Mouse (Mus musculus) megakaryocyte-erythroid progenitor cell, adult 5 weeks (primary cell): ENCODE results near the gene Gm13305. TPM values are rescaled to one million over a fixed set of nuclear protein-coding genes. Genes with fewer than 3 reads are reported as not detected.

Experiments
- polyA plus RNA-seq: library from polyadenylated mRNA; stranded (reverse); fragments of >175 nt; gene quantifications from 2 replicates; pipeline ENCODE4 v1.2.3, GENCODE M21; 2012

Gm13305 gene
- polyA plus RNA-seq: 0.13 and 0.37 TPM in 2 replicates

DNA sequence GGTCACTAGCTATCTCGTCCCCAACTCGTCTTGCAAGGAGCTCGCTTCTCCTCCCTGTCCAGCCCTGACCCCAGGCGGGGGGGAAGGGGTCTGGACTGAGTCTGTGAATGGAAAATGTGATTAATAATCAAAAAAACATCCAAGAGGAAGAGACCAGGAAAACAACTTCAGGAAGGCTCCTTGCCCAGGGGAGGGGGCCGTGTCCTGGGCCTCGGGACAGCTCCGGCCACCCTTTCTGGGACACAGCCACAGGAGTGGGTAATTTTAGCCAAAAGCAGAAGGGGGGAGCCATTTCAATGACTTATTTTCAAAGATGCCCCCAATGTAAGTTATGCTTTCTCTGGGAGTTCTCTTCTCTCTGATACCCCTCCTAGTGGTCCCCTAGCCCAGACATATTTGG lies at the start of gene Gm13305:
TSS of gene Gm13305 (minus strand) at position 101 of the 400 bp plus-strand sequence.

DNA sequence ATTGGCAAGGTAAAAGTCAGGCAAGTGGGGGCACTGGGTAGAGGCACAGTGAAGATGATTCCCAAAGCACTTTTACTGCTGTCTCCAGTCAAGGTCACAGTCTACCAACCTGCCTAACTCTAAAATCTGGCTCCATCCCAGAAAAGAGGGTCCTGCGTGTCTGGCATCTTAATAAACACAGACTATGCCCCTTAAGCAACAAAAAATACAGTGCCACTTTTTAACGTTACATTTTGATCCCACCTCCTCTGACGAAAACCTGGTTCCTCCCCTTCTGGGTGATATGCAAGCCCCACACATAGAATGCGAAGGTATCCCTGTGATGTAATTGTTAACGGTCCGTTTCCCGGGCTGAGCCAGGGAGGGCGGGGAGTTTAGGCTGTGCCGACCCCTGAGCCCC lies 15.3 kb downstream of the Gm13305 start, which contains the start of gene Gm13306:
TSS of gene Gm13306 (plus strand) at position 301 of the 400 bp plus-strand sequence.

DNA sequence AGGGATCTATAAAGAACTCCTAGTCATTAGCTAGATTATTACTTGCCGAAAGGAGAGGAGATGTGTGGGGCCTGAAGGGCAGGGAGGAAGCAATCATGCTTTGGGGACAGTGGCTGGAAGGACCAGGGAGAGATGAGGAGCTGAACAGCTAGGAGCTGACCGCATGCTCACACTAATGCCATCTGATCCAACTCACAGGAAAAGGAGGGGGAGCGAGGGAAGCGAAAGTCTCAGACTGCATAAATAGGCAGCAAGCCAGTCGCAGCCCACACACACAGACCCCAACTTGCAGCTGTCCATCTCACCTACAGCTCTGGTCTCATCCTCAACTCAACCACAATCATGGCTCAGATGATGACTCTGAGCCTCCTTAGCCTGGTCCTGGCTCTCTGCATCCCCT lies 53.9 kb downstream of the Gm13305 start, which contains the start of gene Gm13304:
TSS of gene Gm13304 (plus strand) at position 301 of the 400 bp plus-strand sequence.

Other genes starting within 250 kb of the Gm13305 start
- gene Gm20878, start 227.0 kb downstream of the Gm13305 start, polyA plus RNA-seq: 2.0 and 11.5 TPM in 2 replicates
- not detected in 2 replicates for gene Fam205a4, start 202.5 kb downstream of the Gm13305 start, polyA plus RNA-seq
- gene Gm21093, start 133.9 kb downstream of the Gm13305 start, polyA plus RNA-seq: 0.04 and 0.19 TPM in 2 replicates
- 0.18 TPM in 1 of 2 replicates, not detected in the other for gene Gm3893, start 77.4 kb downstream of the Gm13305 start, polyA plus RNA-seq
- gene Gm13304, start 53.8 kb downstream of the Gm13305 start, polyA plus RNA-seq: not detected in 2 replicates
- gene Gm13306, start 15.2 kb downstream of the Gm13305 start, polyA plus RNA-seq: not detected in 2 replicates
- not detected in 2 replicates for gene Gm10600, start 72.0 kb upstream of the Gm13305 start, polyA plus RNA-seq
- not detected in 2 replicates for gene Ccl21b, start 87.2 kb upstream of the Gm13305 start, polyA plus RNA-seq
- 1.9 TPM in 1 of 2 replicates, not detected in the other for gene Gm21953, start 125.7 kb upstream of the Gm13305 start, polyA plus RNA-seq
- gene Fam205a3, start 149.7 kb upstream of the Gm13305 start, polyA plus RNA-seq: not detected in 2 replicates